Mouse (Mus musculus): Measurements from ENCODE around the gene Efcab8. TPM values are rescaled to one million over a fixed set of nuclear protein-coding genes. Genes with fewer than 3 reads are reported as not detected.
A peak's percentile ranks its signal among the peaks of the same experiment; 100 is the strongest.

Gene Efcab8
- polyA plus RNA-seq, 1 experiment: 0.10 TPM

GRCm38 (mm10) chr2:153762121-153762520 is 17.6 kb upstream of the Efcab8 start:
- TF ChIP-seq POLR2A (IDR thresholded peaks at IDR 0.05; ENCODE audit: low read depth, low read length) (no peak), CTCF (IDR thresholded peaks at IDR 0.05; ENCODE audit: extremely low read depth, insufficient read length, insufficient replicate concordance, low read depth, low read length) (no peak)
- Histone ChIP-seq H3K27me3 (ENCODE audit: control insufficient read depth, insufficient read depth, low read length) (no peaks in the 10 kb centered on the region), H3K4me1 (ENCODE audit: control insufficient read depth, insufficient read depth, insufficient read length, low read length) (peaks cover 3% of the 10 kb centered on the region; the same call in 1 of the 2 replicates), H3K27ac (ENCODE audit: insufficient read depth, low read depth, low read length) (no peak overlapping the region), H3K4me3 (ENCODE audit: low read depth, low read length) (no peak overlapping the region), H3K36me3 (ENCODE audit: control insufficient read depth, insufficient read depth, low read length) (peaks cover 78% of the 10 kb centered on the region)
- 90% methylated on average over 5 of the region's 5 CpGs for whole genome bisulfite sequencing

DNA sequence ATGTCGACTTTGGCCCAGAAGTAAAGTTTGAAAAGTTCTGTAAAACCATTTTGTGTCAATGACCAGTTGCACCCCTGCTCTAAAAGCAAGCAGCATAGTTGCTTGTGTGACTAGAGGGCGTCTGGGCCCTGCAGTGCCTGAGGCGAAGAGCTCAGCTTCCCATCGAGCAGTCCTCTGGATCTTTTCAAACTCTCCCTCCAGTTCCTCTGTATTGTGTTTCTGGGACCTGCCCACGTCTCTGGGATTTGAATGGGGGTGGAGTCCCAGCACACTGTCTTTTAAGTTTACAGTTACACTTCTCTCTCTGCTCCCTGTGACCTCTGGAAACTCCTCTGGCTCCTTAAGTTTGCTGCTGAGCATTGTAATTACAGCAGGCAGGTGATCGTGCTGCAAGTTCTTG is 12.2 kb upstream of the Efcab8 start:
- no peak overlapping the region for H3K4me3 ChIP-seq (ENCODE audit: low read depth, low read length)

GRCm38 (mm10) chr2:153768881-153769280 is 10.8 kb upstream of the Efcab8 start:
- Histone ChIP-seq H3K36me3 (ENCODE audit: control insufficient read depth, insufficient read depth, low read length) (peaks cover 42% of the 10 kb centered on the region), H3K4me3 (ENCODE audit: low read depth, low read length) (no peak overlapping the region), H3K27ac (ENCODE audit: insufficient read depth, low read depth, low read length) (no peak overlapping the region), H3K27me3 (ENCODE audit: control insufficient read depth, insufficient read depth, low read length) (no peaks in the 10 kb centered on the region), H3K4me1 (ENCODE audit: control insufficient read depth, insufficient read depth, insufficient read length, low read length) (no peaks in the 10 kb centered on the region)
- 72% methylated on average over 2 of the region's 2 CpGs for WGBS
- TF ChIP-seq POLR2A (IDR thresholded peaks at IDR 0.05; ENCODE audit: low read depth, low read length) (no peak), CTCF (IDR thresholded peaks at IDR 0.05; ENCODE audit: extremely low read depth, insufficient read length, insufficient replicate concordance, low read depth, low read length) (no peak)

More for the DNA sequence above, 12.2 kb upstream of the Efcab8 start:
- TF ChIP-seq POLR2A (IDR thresholded peaks at IDR 0.05; ENCODE audit: low read depth, low read length) (no peak), CTCF (IDR thresholded peaks at IDR 0.05; ENCODE audit: extremely low read depth, insufficient read length, insufficient replicate concordance, low read depth, low read length) (no peak)
- Histone ChIP-seq H3K27me3 (ENCODE audit: control insufficient read depth, insufficient read depth, low read length) (no peaks in the 10 kb centered on the region), H3K27ac (ENCODE audit: insufficient read depth, low read depth, low read length) (no peak overlapping the region), H3K4me1 (ENCODE audit: control insufficient read depth, insufficient read depth, insufficient read length, low read length) (no peaks in the 10 kb centered on the region), H3K36me3 (ENCODE audit: control insufficient read depth, insufficient read depth, low read length) (peaks cover 52% of the 10 kb centered on the region)
- WGBS: 74% methylated on average over 6 of the region's 6 CpGs

- H3K4me1 ChIP-seq (ENCODE audit: control insufficient read depth, insufficient read depth, insufficient read length, low read length): no peaks in the 10 kb centered on the region
- H3K27ac ChIP-seq (ENCODE audit: insufficient read depth, low read depth, low read length): no peak overlapping the region
- TF ChIP-seq POLR2A (IDR thresholded peaks at IDR 0.05; ENCODE audit: low read depth, low read length) (no peak), CTCF (IDR thresholded peaks at IDR 0.05; ENCODE audit: extremely low read depth, insufficient read length, insufficient replicate concordance, low read depth, low read length) (no peak)
- peaks cover 16% of the 10 kb centered on the region for H3K36me3 ChIP-seq (ENCODE audit: control insufficient read depth, insufficient read depth, low read length)
- WGBS: 90% methylated on average over 4 of the region's 4 CpGs
- no peak overlapping the region for H3K4me3 ChIP-seq (ENCODE audit: low read depth, low read length)
- H3K27me3 ChIP-seq (ENCODE audit: control insufficient read depth, insufficient read depth, low read length): no peaks in the 10 kb centered on the region
Observed at GRCm38 (mm10) chr2:153772950-153773349, 6.8 kb upstream of the Efcab8 start.

- Histone ChIP-seq H3K4me1 (ENCODE audit: control insufficient read depth, insufficient read depth, insufficient read length, low read length) (peaks cover 9% of the 10 kb centered on the region; the same call in 1 of the 2 replicates), H3K36me3 (ENCODE audit: control insufficient read depth, insufficient read depth, low read length) (peaks cover 10% of the 10 kb centered on the region), H3K27me3 (ENCODE audit: control insufficient read depth, insufficient read depth, low read length) (no peaks in the 10 kb centered on the region), H3K4me3 (ENCODE audit: low read depth, low read length) (no peak overlapping the region), H3K27ac (ENCODE audit: insufficient read depth, low read depth, low read length) (no peak overlapping the region)
- TF ChIP-seq CTCF (IDR thresholded peaks at IDR 0.05; ENCODE audit: extremely low read depth, insufficient read length, insufficient replicate concordance, low read depth, low read length) (no peak), POLR2A (IDR thresholded peaks at IDR 0.05; ENCODE audit: low read depth, low read length) (no peak)
- 92% methylated on average over 4 of the region's 4 CpGs for WGBS
Observed at GRCm38 (mm10) chr2:153775472-153775871, 4.3 kb upstream of the Efcab8 start.

- TF ChIP-seq CTCF (IDR thresholded peaks at IDR 0.05; ENCODE audit: extremely low read depth, insufficient read length, insufficient replicate concordance, low read depth, low read length): no peak
- 0 out of 2 replicates have a peak, but pooled peaks have one; percentile 24 for TF ChIP-seq POLR2A (IDR thresholded peaks at IDR 0.05; ENCODE audit: low read depth, low read length)
- H3K27me3 ChIP-seq (ENCODE audit: control insufficient read depth, insufficient read depth, low read length): no peaks in the 10 kb centered on the region
- H3K4me3 ChIP-seq (ENCODE audit: low read depth, low read length): peak overlapping the region; percentile 63
- peaks cover 3% of the 10 kb centered on the region; the same call in 1 of the 2 replicates for H3K36me3 ChIP-seq (ENCODE audit: control insufficient read depth, insufficient read depth, low read length)
- no peak overlapping the region for H3K27ac ChIP-seq (ENCODE audit: insufficient read depth, low read depth, low read length)
- 7% methylated on average over 24 of the region's 24 CpGs for WGBS
- peaks cover 9% of the 10 kb centered on the region; the same call in 1 of the 2 replicates for H3K4me1 ChIP-seq (ENCODE audit: control insufficient read depth, insufficient read depth, insufficient read length, low read length)
Observed at GRCm38 (mm10) chr2:153778638-153779362, 931 bp upstream of the Efcab8 start.

GRCm38 (mm10) chr2:153781181-153781580 is 1.4 kb downstream of the Efcab8 start:
- TF ChIP-seq CTCF (IDR thresholded peaks at IDR 0.05; ENCODE audit: extremely low read depth, insufficient read length, insufficient replicate concordance, low read depth, low read length) (no peak), POLR2A (IDR thresholded peaks at IDR 0.05; ENCODE audit: low read depth, low read length) (no peak)
- H3K27me3 ChIP-seq (ENCODE audit: control insufficient read depth, insufficient read depth, low read length): no peaks in the 10 kb centered on the region
- H3K36me3 ChIP-seq (ENCODE audit: control insufficient read depth, insufficient read depth, low read length): no peaks in the 10 kb centered on the region
- WGBS: 91% methylated on average over 4 of the region's 4 CpGs
- no peak overlapping the region for H3K4me3 ChIP-seq (ENCODE audit: low read depth, low read length)
- peaks cover 9% of the 10 kb centered on the region; the same call in 1 of the 2 replicates for H3K4me1 ChIP-seq (ENCODE audit: control insufficient read depth, insufficient read depth, insufficient read length, low read length)
- H3K27ac ChIP-seq (ENCODE audit: insufficient read depth, low read depth, low read length): no peak overlapping the region

Measured in small intestine, adult 2 months (tissue).